Mouse (Mus musculus) kidney, postnatal 0 days (tissue): ENCODE measurements around the gene Cplx2. TPM values are rescaled to one million over a fixed set of nuclear protein-coding genes. Genes with fewer than 3 reads are reported as not detected.

Experiments used
- ATAC-seq: fragments of 200-750 bp; cut with Nextera tagmentation; replicated peaks from 2 replicates; pipeline ENCODE4 v1.8.0; 2017; ENCODE audit warnings: low read depth, moderate number of reproducible peaks, moderate TSS enrichment, moderate library complexity; ENCODE audit not compliant: low FRiP score
- DNase-seq: peaks from one replicate; pipeline ENCODE4 v3.0.0-alpha.2; 2016; ENCODE audit warnings: low spot score
- H3K27ac ChIP-seq: fragments of 300-500 bp; sonication (generic); 2 replicates; pipeline ENCODE4 v1.5.1; 2014; ENCODE audit warnings: mild to moderate bottlenecking
- H3K27me3 ChIP-seq: fragments of 300-500 bp; sonication (generic); 2 replicates; pipeline ENCODE4 v1.6.1; 2014; ENCODE audit warnings: low read length, mixed read lengths; ENCODE audit not compliant: insufficient read depth
- H3K36me3 ChIP-seq: fragments of 300-500 bp; sonication (generic); 2 replicates; pipeline ENCODE4 v1.6.1; 2014; ENCODE audit warnings: low read length, mixed read lengths; ENCODE audit not compliant: insufficient read depth
- H3K4me1 ChIP-seq: fragments of 300-500 bp; sonication (generic); replicated peaks from 2 replicates; pipeline ENCODE4 v1.6.1; 2014; ENCODE audit warnings: antibody characterized with exemption, low read length, mixed read lengths; ENCODE audit not compliant: insufficient read depth
- H3K4me2 ChIP-seq: fragments of 300-500 bp; sonication (generic); 2 replicates; pipeline ENCODE4 v1.6.1; 2014; ENCODE audit warnings: mild to moderate bottlenecking, low read length, moderate library complexity, mixed read lengths
- H3K4me3 ChIP-seq: fragments of 300-500 bp; sonication (generic); replicated peaks from 2 replicates; pipeline ENCODE4 v1.5.1; 2014; ENCODE audit warnings: low read depth, low read length
- H3K9ac ChIP-seq: fragments of 300-500 bp; sonication (generic); 2 replicates; pipeline ENCODE4 v1.6.1; 2014; ENCODE audit warnings: low read depth, low read length
- H3K9me3 ChIP-seq: fragments of 300-500 bp; sonication (generic); replicated peaks from 2 replicates; pipeline ENCODE4 v1.6.1; 2016; ENCODE audit warnings: low read length, inconsistent platforms, mixed read lengths
- CTCF ChIP-seq: IDR thresholded peaks from 2 replicates; pipeline ENCODE4 v1.5.1; 2016; ENCODE audit warnings: antibody characterized with exemption, low read depth, mild to moderate bottlenecking, moderate library complexity
- WGBS: fragments of 180-500 bp; shearing (Covaris S2); extraction: QIAGEN DNeasy Blood & Tissue Kit; methylation state at CpG from one replicate; pipeline ENCODE4 v1.1.7; 2014; 5-methylcytosine and 5-hydroxymethylcytosine counted together
- polyA plus RNA-seq: library from polyadenylated mRNA; unstranded; fragments of >200 nt; fragmentation: Nextera tagmentation; extraction: Ambion mirVana; gene quantifications from 2 replicates; pipeline ENCODE4 v1.2.1, GENCODE M21; 2015

Gene Cplx2
- polyA plus RNA-seq, 1 experiment from 2014 or later: 4.0 TPM

DNA sequence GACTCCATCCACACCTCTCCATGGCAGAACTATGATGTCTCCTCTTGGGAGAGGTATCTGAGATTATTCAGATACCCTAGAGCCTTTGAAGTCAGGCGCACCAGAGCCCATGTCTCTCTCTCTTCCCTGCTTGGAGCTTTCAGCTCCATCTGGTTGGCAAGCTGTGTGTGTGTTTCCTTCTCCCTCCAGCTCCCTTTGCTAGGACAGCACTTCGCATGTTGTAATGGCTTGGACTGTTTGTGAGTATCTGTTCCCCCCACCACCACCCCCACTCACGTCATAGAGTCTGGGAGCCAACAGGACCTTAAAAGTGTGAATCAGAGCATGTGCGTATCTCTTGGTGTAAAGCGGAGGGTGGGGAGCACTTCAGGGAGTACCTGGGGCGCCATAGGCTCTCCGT is 6.5 kb upstream of the Cplx2 start:
- ATAC-seq (no peak), DNase-seq (no peak)
- 76% methylated on average over 7 of the region's 7 CpGs for WGBS
- Histone ChIP-seq H3K9me3 (no peaks in the 10 kb centered on the region), H3K27me3 (no peaks in the 10 kb centered on the region), H3K9ac (no peak overlapping the region), H3K4me1 (no peaks in the 10 kb centered on the region), H3K27ac (no peak overlapping the region), H3K4me3 (no peak overlapping the region), H3K36me3 (no peaks in the 10 kb centered on the region), H3K4me2 (no peak overlapping the region)
- no peak for TF ChIP-seq CTCF

DNA sequence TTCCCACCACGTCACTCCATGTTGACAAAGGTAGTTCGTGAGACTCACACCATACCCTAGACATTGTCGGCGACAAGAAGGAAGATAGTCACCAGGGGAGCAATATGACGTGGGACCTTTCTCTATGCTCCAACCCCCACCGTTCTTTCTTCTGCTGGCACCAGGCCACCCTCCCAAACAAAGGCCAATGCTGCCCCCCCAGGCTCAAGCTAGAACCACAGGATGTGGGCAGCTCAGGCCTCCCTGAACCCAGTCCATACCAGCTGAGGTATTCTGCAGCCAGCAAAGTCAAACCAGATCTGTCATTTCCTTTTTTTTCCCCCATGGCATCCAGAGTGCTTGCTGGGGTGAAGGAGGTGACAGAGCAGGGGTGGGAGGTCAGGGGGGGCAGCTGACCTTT is 3.4 kb upstream of the Cplx2 start:
- peak; percentile 22; the same call in 1 of the 2 replicates for TF ChIP-seq CTCF
- WGBS: 81% methylated on average over 6 of the region's 6 CpGs
- Histone ChIP-seq H3K36me3 (no peaks in the 10 kb centered on the region), H3K4me1 (peaks cover 6% of the 10 kb centered on the region; the same call in 1 of the 2 replicates), H3K4me2 (no peak overlapping the region), H3K9ac (no peak overlapping the region), H3K4me3 (no peak overlapping the region), H3K27me3 (0 out of 2 replicates have a peak, but pooled peaks cover 9% of the 10 kb centered on the region), H3K27ac (no peak overlapping the region), H3K9me3 (no peaks in the 10 kb centered on the region)
- DNase-seq (no peak), ATAC-seq (no peak)

DNA sequence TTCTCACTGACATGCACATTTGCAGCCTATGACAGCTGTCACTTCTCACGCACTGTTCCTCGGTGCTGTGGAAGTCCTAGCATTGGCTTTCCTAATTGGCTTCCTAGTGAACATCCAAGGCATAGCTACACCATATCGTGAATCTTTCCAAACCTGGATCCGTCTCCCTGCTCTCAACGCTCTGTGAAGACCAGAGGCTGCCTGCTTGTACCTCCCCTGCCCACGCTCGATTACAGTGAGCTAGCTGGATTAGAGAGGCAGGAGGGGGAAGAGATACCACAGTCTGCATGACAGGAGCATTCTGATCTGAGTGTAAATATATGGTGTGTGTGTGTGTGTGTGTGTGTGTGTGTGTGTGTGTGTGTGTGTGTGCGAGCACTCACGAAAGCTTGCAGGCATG is 3.0 kb upstream of the Cplx2 start:
- Histone ChIP-seq H3K4me2 (no peak overlapping the region), H3K4me1 (peaks cover 6% of the 10 kb centered on the region; the same call in 1 of the 2 replicates), H3K4me3 (no peak overlapping the region), H3K27ac (no peak overlapping the region), H3K9ac (no peak overlapping the region), H3K27me3 (0 out of 2 replicates have a peak, but pooled peaks cover 13% of the 10 kb centered on the region), H3K9me3 (no peaks in the 10 kb centered on the region), H3K36me3 (no peaks in the 10 kb centered on the region)
- ATAC-seq: no peak
- 85% methylated on average over 9 of the region's 9 CpGs for WGBS
- no peak for DNase-seq
- no peak for TF ChIP-seq CTCF

DNA sequence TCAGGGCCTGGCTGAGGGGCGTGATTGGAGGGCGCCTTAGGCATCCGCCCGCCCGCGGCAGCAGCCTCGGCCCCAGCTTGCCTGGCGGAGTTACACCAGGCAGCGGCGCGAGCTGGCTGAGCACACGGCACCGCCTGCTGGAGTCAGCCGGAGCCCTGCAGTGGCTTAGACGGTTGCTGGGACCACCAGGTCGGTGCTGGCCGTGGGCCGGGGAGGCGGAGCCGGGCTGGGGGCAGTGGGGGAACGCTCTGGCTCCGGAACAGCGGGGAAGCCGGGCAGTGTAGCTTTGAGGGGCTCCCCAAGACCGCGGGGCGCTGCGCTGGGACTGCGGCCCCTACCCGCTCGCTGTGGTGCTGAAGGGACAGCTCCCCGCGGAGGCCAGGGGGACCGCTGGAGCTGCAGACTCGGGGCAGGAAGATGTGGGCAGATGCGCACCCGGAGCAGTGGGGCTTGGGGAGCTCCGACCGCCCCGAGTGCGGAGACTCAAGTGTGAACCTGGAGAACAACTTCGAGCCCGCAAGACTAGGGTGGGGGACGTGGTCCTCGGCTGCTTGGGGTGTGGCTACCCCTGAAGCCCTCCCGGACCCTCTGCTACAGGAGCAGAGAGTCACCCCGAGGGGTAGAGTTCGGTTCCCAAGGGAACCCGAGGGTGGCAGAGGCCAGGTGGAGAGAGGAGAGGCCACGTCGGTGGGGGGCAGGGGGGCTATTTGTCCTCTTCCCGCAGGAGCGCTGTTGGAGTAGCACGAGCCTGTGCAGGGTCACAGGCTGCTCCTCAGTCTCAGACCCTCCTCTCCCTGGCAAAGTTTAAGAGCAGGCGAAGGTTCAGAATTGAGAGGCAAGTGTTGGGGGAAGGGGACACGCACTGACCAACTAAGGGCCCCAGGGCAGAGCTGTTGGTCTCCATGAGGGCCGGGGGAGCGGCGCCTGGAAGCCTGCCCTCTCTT is 510 bp downstream of the Cplx2 start:
- peak; percentile 81 for ATAC-seq
- WGBS: under 1% methylated on average over 49 of the region's 59 CpGs
- peak overlapping the region; percentile 42 for H3K4me2 ChIP-seq
- peaks cover 6% of the 10 kb centered on the region; the same call in 1 of the 2 replicates for H3K4me1 ChIP-seq
- H3K27ac ChIP-seq: no peak overlapping the region
- H3K27me3 ChIP-seq: 0 out of 2 replicates have a peak, but pooled peaks cover 15% of the 10 kb centered on the region
- TF ChIP-seq CTCF: peak; percentile 49
- no peak overlapping the region for H3K9ac ChIP-seq
- H3K9me3 ChIP-seq: no peaks in the 10 kb centered on the region
- no peak overlapping the region; the same call in 1 of the 2 replicates for H3K4me3 ChIP-seq
- no peaks in the 10 kb centered on the region for H3K36me3 ChIP-seq
- peak; percentile 93 for DNase-seq

GRCm38 (mm10) chr13:54372665-54373064 is 1.5 kb downstream of the Cplx2 start:
- peak; percentile 70 for TF ChIP-seq CTCF
- ATAC-seq: no peak
- Histone ChIP-seq H3K4me3 (no peak overlapping the region), H3K36me3 (no peaks in the 10 kb centered on the region), H3K9me3 (no peaks in the 10 kb centered on the region), H3K27me3 (0 out of 2 replicates have a peak, but pooled peaks cover 15% of the 10 kb centered on the region), H3K9ac (no peak overlapping the region), H3K4me1 (peaks cover 6% of the 10 kb centered on the region; the same call in 1 of the 2 replicates), H3K27ac (no peak overlapping the region), H3K4me2 (no peak overlapping the region)
- WGBS: 7% methylated on average over 16 of the region's 16 CpGs
- peak; percentile 55 for DNase-seq

DNA sequence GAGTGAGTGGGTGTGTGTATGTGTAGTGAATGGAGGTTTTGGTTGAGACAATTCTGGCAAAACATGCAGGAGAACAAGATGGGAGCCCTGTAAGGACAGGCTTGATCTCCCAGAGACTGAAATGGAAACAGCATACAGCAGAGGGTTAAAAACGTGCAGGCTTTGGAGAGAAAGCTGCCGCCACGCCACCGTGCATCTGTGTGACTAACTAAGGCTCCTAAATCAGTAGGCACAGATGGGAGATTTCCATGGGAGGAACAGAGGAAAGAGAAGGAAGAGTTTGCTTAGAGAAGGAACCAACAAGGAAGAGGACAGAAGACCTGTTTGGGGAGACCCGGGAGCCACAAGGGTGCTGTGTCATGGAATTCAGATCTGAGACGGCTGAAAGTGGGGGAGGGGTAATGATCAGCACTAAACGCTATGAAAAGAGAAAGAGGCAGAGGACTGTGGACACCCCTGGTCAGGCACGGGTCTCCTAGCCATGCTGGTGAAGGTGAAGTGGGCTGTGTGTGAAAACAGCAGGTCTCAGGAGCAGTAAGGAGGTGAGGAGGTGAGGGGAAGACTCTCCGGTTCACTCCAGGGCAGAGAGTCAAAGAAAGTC is 3.1 kb downstream of the Cplx2 start:
- ATAC-seq: no peak
- no peak for TF ChIP-seq CTCF
- Histone ChIP-seq H3K27ac (no peak overlapping the region), H3K9me3 (no peaks in the 10 kb centered on the region), H3K4me3 (no peak overlapping the region), H3K9ac (no peak overlapping the region), H3K27me3 (0 out of 2 replicates have a peak, but pooled peaks cover 15% of the 10 kb centered on the region), H3K4me1 (peaks cover 6% of the 10 kb centered on the region; the same call in 1 of the 2 replicates), H3K36me3 (no peaks in the 10 kb centered on the region), H3K4me2 (no peak overlapping the region)
- no peak for DNase-seq
- 49% methylated on average over 9 of the region's 9 CpGs for WGBS
